Mouse (Mus musculus) liver, embryonic 14.5 days (tissue): Measurements from ENCODE around the gene Ehf.

Source experiments
- CTCF ChIP-seq: IDR thresholded peaks from 2 replicates; pipeline ENCODE4 v1.5.1; 2016; ENCODE audit warnings: antibody characterized with exemption, low read depth, control low read depth
- EP300 ChIP-seq: IDR thresholded peaks from 2 replicates; pipeline ENCODE4 v1.6.1; 2016; ENCODE audit warnings: antibody characterized with exemption, low read depth

DNA sequence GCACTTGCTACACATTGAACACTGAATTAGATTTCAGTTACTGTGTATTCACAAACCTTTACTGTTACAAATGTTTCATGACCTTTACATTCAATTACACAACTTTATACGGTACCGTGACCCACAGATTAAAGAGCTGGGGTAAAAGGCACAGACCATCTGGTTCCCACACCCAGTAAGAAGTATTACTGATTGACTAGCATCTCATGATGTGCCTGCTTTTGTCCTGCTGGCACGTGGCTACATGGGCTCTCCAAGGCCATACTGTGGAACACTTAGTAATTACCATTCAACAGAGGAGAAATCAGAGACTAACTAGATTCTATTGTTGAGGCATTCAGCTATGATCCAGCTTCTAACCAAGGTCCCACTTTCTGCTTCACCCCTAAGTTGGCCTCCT is 32.9 kb upstream of the Ehf start:
- TF ChIP-seq EP300, result no peak
- no peak for TF ChIP-seq CTCF
